ENCODE assay signal across 21 mouse cellular contexts in the genomic region with DNA sequence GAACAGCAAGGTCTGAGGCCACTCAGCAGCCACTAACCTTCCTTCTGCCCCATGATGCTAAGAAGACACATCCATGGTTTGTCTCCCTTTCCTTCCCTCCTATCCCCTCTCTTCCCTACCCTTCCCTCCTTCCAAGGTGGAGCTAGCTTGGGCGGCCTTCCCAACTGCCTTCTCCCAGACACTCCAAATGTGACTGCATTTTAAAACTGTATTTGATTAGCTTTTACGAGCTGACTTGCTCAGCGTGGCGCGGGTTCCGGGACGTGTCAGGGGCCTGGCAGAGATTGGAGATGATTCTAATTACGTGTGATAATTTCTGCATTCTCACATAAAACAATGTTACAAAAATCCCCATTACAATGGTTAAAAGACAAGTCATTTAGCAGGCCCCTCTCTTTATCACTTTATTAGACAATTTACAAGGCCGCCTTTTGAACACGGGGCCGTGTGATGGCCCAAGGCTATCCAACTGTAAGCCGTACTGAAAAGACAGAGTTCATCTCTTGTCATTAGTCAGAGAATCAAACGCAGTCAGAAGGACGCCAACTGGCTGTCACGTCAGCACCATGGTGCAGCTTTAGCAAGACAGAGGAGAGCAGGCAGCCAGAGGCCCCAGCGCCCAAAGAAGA.
"Had no signal": no experiment of that assay in that cellular context is flagged by ENCODE, and none has a peak within 500 bp of the region (broad histone marks: within the 10 kb centered on the region; RNA-seq: fewer than 3 reads in every experiment).

No protein-coding gene starts in this region.

- H3K9me3 ChIP-seq: limb, embryonic 10.5 days; limb, embryonic 13.5 days; liver, embryonic 12.5 days; liver, embryonic 15.5 days; lung, embryonic 15.5 days; midbrain, embryonic 15.5 days; neural tube, embryonic 12.5 days; neural tube, embryonic 15.5 days had no signal

- DNase-seq: kidney, postnatal 25 days; layer of hippocampus, adult 9-11 months; liver; lung, adult 18-20 months; lung, postnatal 10 days; lung, postnatal 36 days; right cerebral cortex, postnatal 25 days; thymus, adult 18-20 months; thymus, postnatal 36 days had no signal

- H3K4me3 ChIP-seq: layer of hippocampus, adult 2 months; limb, embryonic 10.5 days; limb, embryonic 13.5 days; liver, embryonic 12.5 days; liver, embryonic 15.5 days; lung, embryonic 15.5 days; megakaryocyte, embryonic 14.5 days; midbrain, embryonic 15.5 days; neural tube, embryonic 12.5 days; neural tube, embryonic 15.5 days had no signal

- ATAC-seq: liver, embryonic 12.5 days; midbrain, embryonic 15.5 days had no signal

- H3K27ac ChIP-seq: kidney, postnatal 0 days; layer of hippocampus, adult 2 months; limb, embryonic 10.5 days; limb, embryonic 13.5 days; liver, embryonic 12.5 days; liver, embryonic 15.5 days; lung, embryonic 15.5 days; midbrain, embryonic 15.5 days; neural tube, embryonic 12.5 days; neural tube, embryonic 15.5 days had no signal

- H3K27me3 ChIP-seq: liver, embryonic 12.5 days; liver, embryonic 15.5 days; lung, embryonic 15.5 days; midbrain, embryonic 15.5 days had no signal

- H3K4me1 ChIP-seq: liver, embryonic 12.5 days; liver, embryonic 15.5 days; lung, embryonic 15.5 days; midbrain, embryonic 15.5 days had no signal

- H3K4me2 ChIP-seq: limb, embryonic 13.5 days; liver, embryonic 12.5 days; liver, embryonic 15.5 days; lung, embryonic 15.5 days; midbrain, embryonic 11.5 days; midbrain, embryonic 15.5 days; neural tube, embryonic 12.5 days; neural tube, embryonic 15.5 days had no signal

- H3K9ac ChIP-seq: limb, embryonic 13.5 days; liver, embryonic 12.5 days; liver, embryonic 15.5 days; lung, embryonic 15.5 days; midbrain, embryonic 15.5 days; neural tube, embryonic 12.5 days; neural tube, embryonic 15.5 days had no signal

- H3K36me3 ChIP-seq: limb, embryonic 10.5 days; limb, embryonic 13.5 days; liver, embryonic 12.5 days; liver, embryonic 15.5 days; lung, embryonic 15.5 days; midbrain, embryonic 15.5 days; neural tube, embryonic 12.5 days; neural tube, embryonic 15.5 days had no signal
